Mouse (Mus musculus): ENCODE results near the gene Icos. TPM values are rescaled to one million over a fixed set of nuclear protein-coding genes. Genes with fewer than 3 reads are reported as not detected.

The Icos gene
- total RNA-seq (2023): 44.6 TPM

DNA sequence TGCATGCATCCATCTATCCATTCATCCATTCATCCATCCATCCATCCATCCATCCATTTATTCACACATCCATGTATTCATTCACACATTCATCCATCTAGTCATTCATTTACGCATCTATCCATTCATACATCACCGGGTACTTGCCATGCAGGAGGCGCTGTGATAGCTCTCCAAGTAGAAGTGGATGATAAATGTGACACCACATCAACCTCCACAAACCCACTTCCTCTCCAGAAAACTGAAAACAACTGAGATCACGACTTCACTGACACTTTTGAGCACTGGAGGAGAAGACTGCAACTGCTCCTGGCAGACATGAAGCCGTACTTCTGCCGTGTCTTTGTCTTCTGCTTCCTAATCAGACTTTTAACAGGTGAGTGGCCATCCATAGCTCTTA is at the start of gene Icos:
Icos (plus strand) TSS at position 287 of the 400 bp plus-strand sequence.

Other genes starting within 250 kb of the Icos start
- 67.7 TPM for gene Ctla4, start 90.9 kb upstream of the Icos start, total RNA-seq (2023)